ENCODE assay signal across 17 mouse cellular contexts in genomic region chr7:73577888-73578421, GRCm38 (mm10). TPM values are rescaled to one million over a fixed set of nuclear protein-coding genes. Genes with fewer than 3 reads are reported as not detected.
DNase-seq lines count a peak whose midpoint lies in the region; ATAC-seq and TF ChIP-seq lines count a peak whose summit lies in the region.
"Had no signal": no experiment of that assay in that cellular context is flagged by ENCODE, and none has a peak within 500 bp of the region (broad histone marks: within the 10 kb centered on the region; RNA-seq: fewer than 3 reads in every experiment).

No protein-coding gene starts in this region.

- no peak for TF ChIP-seq POLR2A in kidney, adult 2 months (IDR thresholded peaks at IDR 0.05; ENCODE audit: low read depth, low read length)

- H3K9me3 ChIP-seq in kidney, embryonic 14.5 days (ENCODE audit: control insufficient read depth, low read length) = no peaks in the 10 kb centered on the region
- H3K9me3 ChIP-seq in neural tube, embryonic 15.5 days (replicated peaks) = no peaks in the 10 kb centered on the region
- H3K9me3 ChIP-seq: hindbrain, embryonic 15.5 days; limb, embryonic 15.5 days had no signal

- no peak overlapping the region for H3K4me3 ChIP-seq in kidney, adult 2 months (ENCODE audit: insufficient read depth, low read depth, low read length)
- no peak overlapping the region for H3K4me3 ChIP-seq in kidney, embryonic 14.5 days (ENCODE audit: low read length)
- H3K4me3 ChIP-seq in neural tube, embryonic 15.5 days (replicated peaks) = no peak overlapping the region
- H3K4me3 ChIP-seq: hindbrain, embryonic 15.5 days; left cerebral cortex, adult 2 months; limb, embryonic 15.5 days; myocyte had no signal

- H3K4me2 ChIP-seq in kidney, embryonic 14.5 days (replicated peaks; ENCODE audit: low read depth, low read length) = no peak overlapping the region
- no peak overlapping the region for H3K4me2 ChIP-seq in neural tube, embryonic 15.5 days
- H3K4me2 ChIP-seq: hindbrain, embryonic 15.5 days; limb, embryonic 15.5 days had no signal

- peaks cover 17% of the 10 kb centered on the region for H3K4me1 ChIP-seq in kidney, adult 2 months (ENCODE audit: control insufficient read depth, insufficient read depth, low read length)
- H3K4me1 ChIP-seq in kidney, embryonic 14.5 days (ENCODE audit: control insufficient read depth, insufficient read depth, low read length) = no peaks in the 10 kb centered on the region; the same call in 1 of the 2 replicates
- no peaks in the 10 kb centered on the region for H3K4me1 ChIP-seq in neural tube, embryonic 15.5 days

- H3K9ac ChIP-seq in kidney, embryonic 14.5 days (ENCODE audit: low read depth, low read length) = no peak overlapping the region
- no peak overlapping the region for H3K9ac ChIP-seq in neural tube, embryonic 15.5 days (replicated peaks)
- H3K9ac ChIP-seq: hindbrain, embryonic 15.5 days; limb, embryonic 15.5 days had no signal

- no peaks in the 10 kb centered on the region for H3K27me3 ChIP-seq in kidney, adult 2 months (replicated peaks; ENCODE audit: control insufficient read depth, insufficient read depth, low read length)
- no peaks in the 10 kb centered on the region for H3K27me3 ChIP-seq in kidney, embryonic 14.5 days (ENCODE audit: control insufficient read depth, insufficient read depth, low read length)
- no peaks in the 10 kb centered on the region for H3K27me3 ChIP-seq in neural tube, embryonic 15.5 days (replicated peaks)
- H3K27me3 ChIP-seq: hindbrain, embryonic 15.5 days; limb, embryonic 15.5 days had no signal

- no peak for TF ChIP-seq CTCF in kidney, adult 2 months (conservative IDR thresholded peaks at IDR 0.05; ENCODE audit: insufficient read depth, insufficient read length, low read depth, low read length)

- peak; percentile 33 for DNase-seq in adrenal gland, adult 2 months
- no peak for DNase-seq in adrenal gland, adult 8-10 months
- peak; percentile 72 for DNase-seq in kidney, adult 2 months
- DNase-seq in testis, postnatal 10 days (ENCODE audit: low spot score) = peak; percentile 36
- no peak for DNase-seq in testis, postnatal 14 days (ENCODE audit: low spot score)
- DNase-seq in embryo, embryonic 10.5 days (ENCODE audit: low spot score) = no peak
- DNase-seq: cerebellum, adult 11 months; gastrocnemius, postnatal 25 days; kidney, postnatal 4 days; right cerebral cortex, postnatal 14 days had no signal

- ATAC-seq in kidney, embryonic 14.5 days (ENCODE audit: low FRiP score, low TSS enrichment) = no peak
- no peak for ATAC-seq in neural tube, embryonic 15.5 days (ENCODE audit: low FRiP score)
- ATAC-seq: forebrain, embryonic 16.5 days had no signal

- 70% methylated on average over 6 of the region's 6 CpGs for WGBS in kidney, adult 2 months
- WGBS in kidney, embryonic 14.5 days = 78% methylated on average over 6 of the region's 6 CpGs
- 75% methylated on average over 6 of the region's 6 CpGs for WGBS in neural tube, embryonic 15.5 days

- peak overlapping the region; percentile 30; the same call in 1 of the 2 replicates for H3K27ac ChIP-seq in kidney, adult 2 months (ENCODE audit: insufficient read depth, low read depth, low read length)
- no peak overlapping the region for H3K27ac ChIP-seq in kidney, embryonic 14.5 days (ENCODE audit: low read depth, low read length)
- no peak overlapping the region for H3K27ac ChIP-seq in neural tube, embryonic 15.5 days (replicated peaks)
- H3K27ac ChIP-seq: hindbrain, embryonic 15.5 days; left cerebral cortex, adult 2 months; limb, embryonic 15.5 days had no signal

- H3K36me3 ChIP-seq in kidney, adult 2 months (ENCODE audit: control insufficient read depth, insufficient read depth, low read length) = no peaks in the 10 kb centered on the region
- no peaks in the 10 kb centered on the region for H3K36me3 ChIP-seq in kidney, embryonic 14.5 days (ENCODE audit: control insufficient read depth, insufficient read depth, low read length)
- no peaks in the 10 kb centered on the region for H3K36me3 ChIP-seq in neural tube, embryonic 15.5 days
- H3K36me3 ChIP-seq: hindbrain, embryonic 15.5 days; limb, embryonic 15.5 days had no signal

RNA-seq across cellular contexts. Expression of gene Chd2, which starts 36.3 kb away (rescaled TPM):
- 10 to 100 TPM; 28.3 to 45.9 TPM for total RNA-seq in adrenal gland, adult 2 months (2021)
- 11.1 and 12.9 TPM in 2 replicates for polyA plus RNA-seq in adrenal gland, adult 2 months (2012; rRNA removed)
- total RNA-seq in adrenal gland, adult 8-10 months (2022) = 10 to 100 TPM; 38.6 to 65.5 (median 49.7) TPM
- 33.9 and 36.9 TPM in 2 replicates for polyA plus RNA-seq in kidney, adult 2 months (2012; rRNA removed)
- polyA plus RNA-seq in kidney, embryonic 14.5 days (2014; fragmentation: Nextera tagmentation; extraction: Ambion mirVana) = 43.7 and 70.9 TPM in 2 replicates
- polyA plus RNA-seq in neural tube, embryonic 15.5 days (2015; fragmentation: Nextera tagmentation; extraction: Ambion mirVana) = 31.2 and 39.3 TPM in 2 replicates

Comparison
In these comparisons a context has a peak if more than half of its experiments do, and no peak if none do; other contexts are left out.
1. DNase-seq: peak in adrenal gland, adult 2 months (single experiment), kidney, adult 2 months (single experiment) and testis, postnatal 10 days (single experiment); none in adrenal gland, adult 8-10 months (single experiment), testis, postnatal 14 days (single experiment) and embryo, embryonic 10.5 days (single experiment).